Mouse (Mus musculus): ENCODE data around the gene Zyx. TPM values are rescaled to one million over a fixed set of nuclear protein-coding genes. Genes with fewer than 3 reads are reported as not detected.

Gene Zyx
- total and polyA plus RNA-seq, 3 experiments: 0.86 to 11.4 (median 2.2) TPM

DNA sequence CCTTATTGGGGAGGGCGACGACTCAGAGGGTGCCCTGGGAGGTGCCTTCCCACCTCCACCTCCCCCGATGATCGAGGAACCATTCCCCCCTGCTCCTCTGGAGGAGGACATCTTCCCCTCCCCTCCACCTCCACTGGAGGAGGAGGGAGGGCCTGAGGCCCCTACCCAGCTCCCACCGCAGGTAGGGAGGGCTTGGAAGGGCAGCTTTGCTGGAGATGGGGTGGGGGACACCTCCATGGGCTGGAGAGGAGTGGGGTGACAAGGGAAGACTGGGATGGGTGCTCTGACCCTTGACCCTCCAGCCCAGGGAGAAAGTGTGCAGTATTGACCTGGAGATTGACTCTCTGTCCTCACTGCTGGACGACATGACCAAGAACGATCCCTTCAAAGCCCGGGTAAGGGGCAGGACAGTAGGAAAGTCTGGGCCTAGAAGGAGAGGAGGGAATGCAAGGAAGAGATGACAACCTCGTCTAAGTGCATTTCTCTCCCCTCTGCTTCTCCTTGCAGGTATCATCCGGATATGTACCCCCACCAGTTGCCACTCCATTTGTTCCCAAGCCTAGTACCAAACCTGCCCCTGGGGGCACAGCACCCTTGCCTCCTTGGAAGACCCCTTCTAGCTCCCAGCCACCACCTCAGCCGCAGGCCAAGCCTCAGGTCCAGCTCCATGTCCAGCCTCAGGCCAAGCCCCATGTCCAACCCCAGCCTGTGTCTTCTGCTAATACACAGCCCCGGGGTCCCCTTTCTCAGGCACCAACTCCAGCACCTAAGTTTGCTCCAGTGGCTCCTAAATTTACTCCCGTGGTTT is 1.7 kb downstream of the Zyx start:
- no peaks in the 10 kb centered on the region for H3K27me3 ChIP-seq (replicated peaks)
- H3K4me1 ChIP-seq (ENCODE audit: control insufficient read depth in 1 of 2, insufficient read depth in 2 of 2): peaks cover 0 to 11% of the 10 kb centered on the region in 2 experiments; a peak in 2 of 4 replicates
- H3K9ac ChIP-seq (ENCODE audit: insufficient read depth, low read depth): no peak overlapping the region
- no peak overlapping the region for H3K27ac ChIP-seq (ENCODE audit: insufficient read depth, low read depth)
- TF ChIP-seq MAZ (IDR thresholded peaks at IDR 0.05; ENCODE audit: low read depth, low read length): no peak
- no peak for TF ChIP-seq CTCF (conservative IDR thresholded peaks at IDR 0.05 in 1 of 2, IDR thresholded peaks at IDR 0.05 in 1 of 2; ENCODE audit: low read depth in 2 of 2, low read length in 2 of 2)
- no peak for TF ChIP-seq USF2 (conservative IDR thresholded peaks at IDR 0.05; ENCODE audit: low read depth, low read length)
- TF ChIP-seq UBTF (IDR thresholded peaks at IDR 0.05; ENCODE audit: low read depth, low read length): no peak
- no peak for TF ChIP-seq GABPA (IDR thresholded peaks at IDR 0.05; ENCODE audit: insufficient replicate concordance, low read depth, low read length)
- TF ChIP-seq NRF1 (IDR thresholded peaks at IDR 0.05; ENCODE audit: low read depth, low read length): no peak
- no peak for TF ChIP-seq MXI1 (IDR thresholded peaks at IDR 0.05; ENCODE audit: low read depth, low read length)
- no peak for TF ChIP-seq E2F4 (IDR thresholded peaks at IDR 0.05; ENCODE audit: insufficient replicate concordance, low read depth, low read length)
- dilution Hi-C loops (cut with MboI; ENCODE audit: extremely low pct_ligation_motif_present, extremely low pct_unique_long_range_greater_than_20kb, low sequenced_read_pairs) (no loop called here), in situ Hi-C loops (cut with MboI; ENCODE audit: low pct_ligation_motif_present, low pct_unique_long_range_greater_than_20kb, low sequenced_read_pairs) (no loop called here)
- no peaks in the 10 kb centered on the region for H3K79me2 ChIP-seq (replicated peaks; ENCODE audit: control insufficient read depth, extremely low read depth, insufficient read depth, poor library complexity, severe bottlenecking)
- H3K4me3 ChIP-seq (replicated peaks in 1 of 3; ENCODE audit: low read depth in 2 of 3, low read length in 2 of 3, poor library complexity in 1 of 3): no peak overlapping the region
- no peak overlapping the region for H3K4me2 ChIP-seq (ENCODE audit: insufficient read depth, low read depth, poor library complexity, severe bottlenecking)
- no peaks in the 10 kb centered on the region for H3K9me3 ChIP-seq (replicated peaks; ENCODE audit: low read length)
- no peak for DNase-seq (ENCODE audit: extremely low read depth)
- H3K36me3 ChIP-seq (replicated peaks in 1 of 2; ENCODE audit: control insufficient read depth in 1 of 2, insufficient read depth in 1 of 2, low read length in 1 of 2): peaks cover under 1 to 18% of the 10 kb centered on the region in 2 experiments

DNA sequence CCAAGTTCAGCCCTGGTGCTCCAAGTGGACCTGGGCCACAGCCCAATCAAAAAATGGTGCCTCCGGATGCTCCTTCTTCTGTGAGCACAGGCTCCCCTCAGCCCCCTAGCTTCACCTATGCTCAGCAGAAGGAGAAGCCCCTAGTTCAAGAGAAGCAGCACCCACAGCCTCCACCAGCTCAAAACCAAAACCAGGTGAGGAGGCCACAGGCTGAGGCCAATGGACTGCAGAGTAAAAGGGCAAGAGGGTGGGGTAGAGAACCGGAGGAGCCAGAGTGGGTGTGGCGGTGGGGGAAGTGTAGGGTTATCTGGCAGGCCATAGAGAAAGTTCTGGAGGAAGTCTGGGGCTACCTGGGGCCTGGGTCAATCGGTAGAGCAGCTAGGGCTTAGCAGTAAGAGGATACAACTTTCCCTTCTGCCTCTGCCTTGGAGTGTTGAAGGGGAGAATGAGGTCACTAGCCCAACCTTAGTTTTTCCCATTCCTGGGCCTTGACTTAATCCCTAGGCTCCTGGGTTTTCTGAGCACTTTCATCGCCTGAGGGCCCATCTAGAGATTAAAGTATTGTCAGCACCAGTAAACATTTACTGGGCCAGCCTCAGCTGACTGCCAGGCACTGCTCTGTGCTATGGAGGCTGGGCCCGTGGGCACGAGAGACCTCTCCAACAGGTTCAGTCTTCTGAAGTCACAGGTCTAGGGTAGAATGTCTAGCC is 2.5 kb downstream of the Zyx start:
- Histone ChIP-seq H3K4me3 (replicated peaks in 1 of 3; ENCODE audit: low read depth in 2 of 3, low read length in 2 of 3, poor library complexity in 1 of 3) (no peak overlapping the region), H3K79me2 (replicated peaks; ENCODE audit: control insufficient read depth, extremely low read depth, insufficient read depth, poor library complexity, severe bottlenecking) (no peaks in the 10 kb centered on the region), H3K4me2 (ENCODE audit: insufficient read depth, low read depth, poor library complexity, severe bottlenecking) (no peak overlapping the region), H3K4me1 (ENCODE audit: control insufficient read depth in 1 of 2, insufficient read depth in 2 of 2) (peaks cover 0 to 11% of the 10 kb centered on the region in 2 experiments; a peak in 2 of 4 replicates), H3K27ac (ENCODE audit: insufficient read depth, low read depth) (no peak overlapping the region), H3K9me3 (replicated peaks; ENCODE audit: low read length) (no peaks in the 10 kb centered on the region), H3K9ac (ENCODE audit: insufficient read depth, low read depth) (no peak overlapping the region), H3K27me3 (replicated peaks) (no peaks in the 10 kb centered on the region), H3K36me3 (replicated peaks in 1 of 2; ENCODE audit: control insufficient read depth in 1 of 2, insufficient read depth in 1 of 2, low read length in 1 of 2) (peaks cover 4 to 24% of the 10 kb centered on the region in 2 experiments)
- DNase-seq (ENCODE audit: extremely low read depth): no peak
- dilution Hi-C loops (cut with MboI; ENCODE audit: extremely low pct_ligation_motif_present, extremely low pct_unique_long_range_greater_than_20kb, low sequenced_read_pairs) (no loop called here), in situ Hi-C loops (cut with MboI; ENCODE audit: low pct_ligation_motif_present, low pct_unique_long_range_greater_than_20kb, low sequenced_read_pairs) (no loop called here)
- no peak for TF ChIP-seq MXI1 (IDR thresholded peaks at IDR 0.05; ENCODE audit: low read depth, low read length)
- no peak for TF ChIP-seq ZKSCAN1 (IDR thresholded peaks at IDR 0.05; ENCODE audit: borderline replicate concordance, low read depth, low read length)
- no peak for TF ChIP-seq CTCF (conservative IDR thresholded peaks at IDR 0.05 in 1 of 2, IDR thresholded peaks at IDR 0.05 in 1 of 2; ENCODE audit: low read depth in 2 of 2, low read length in 2 of 2)
- TF ChIP-seq USF1 (IDR thresholded peaks at IDR 0.05; ENCODE audit: low read depth, low read length): no peak
- no peak for TF ChIP-seq BHLHE40 (IDR thresholded peaks at IDR 0.05; ENCODE audit: low read depth, low read length)
- TF ChIP-seq CHD2 (IDR thresholded peaks at IDR 0.05; ENCODE audit: low read length): no peak
- no peak for TF ChIP-seq GABPA (IDR thresholded peaks at IDR 0.05; ENCODE audit: insufficient replicate concordance, low read depth, low read length)
- no peak for TF ChIP-seq KAT2A (IDR thresholded peaks at IDR 0.05; ENCODE audit: insufficient replicate concordance, low read length)
- TF ChIP-seq CHD1 (IDR thresholded peaks at IDR 0.05; ENCODE audit: low read depth, low read length): no peak
- no peak for TF ChIP-seq RAD21 (IDR thresholded peaks at IDR 0.05; ENCODE audit: low read depth, low read length)
- TF ChIP-seq IRF4 (IDR thresholded peaks at IDR 0.05; ENCODE audit: low read depth, low read length): no peak
- no peak for TF ChIP-seq USF2 (conservative IDR thresholded peaks at IDR 0.05; ENCODE audit: low read depth, low read length)
- no peak for TF ChIP-seq MAFK (IDR thresholded peaks at IDR 0.05; ENCODE audit: insufficient replicate concordance, low read length)
- no peak for TF ChIP-seq E2F4 (IDR thresholded peaks at IDR 0.05; ENCODE audit: insufficient replicate concordance, low read depth, low read length)
- TF ChIP-seq POLR2AphosphoS2 (IDR thresholded peaks at IDR 0.05; ENCODE audit: low read depth, low read length): no peak
- TF ChIP-seq PAX5 (IDR thresholded peaks at IDR 0.05; ENCODE audit: low read length): no peak
- no peak for TF ChIP-seq ZNF384 (IDR thresholded peaks at IDR 0.05; ENCODE audit: low read depth, low read length)
- TF ChIP-seq ZC3H11A (IDR thresholded peaks at IDR 0.05; ENCODE audit: low read depth, low read length): no peak
- no peak for TF ChIP-seq JUN (IDR thresholded peaks at IDR 0.05; ENCODE audit: insufficient read depth, low read depth, low read length)
- no peak for TF ChIP-seq UBTF (IDR thresholded peaks at IDR 0.05; ENCODE audit: low read depth, low read length)
